Mouse (Mus musculus): ENCODE measurements around the gene Dmac2.

DNA sequence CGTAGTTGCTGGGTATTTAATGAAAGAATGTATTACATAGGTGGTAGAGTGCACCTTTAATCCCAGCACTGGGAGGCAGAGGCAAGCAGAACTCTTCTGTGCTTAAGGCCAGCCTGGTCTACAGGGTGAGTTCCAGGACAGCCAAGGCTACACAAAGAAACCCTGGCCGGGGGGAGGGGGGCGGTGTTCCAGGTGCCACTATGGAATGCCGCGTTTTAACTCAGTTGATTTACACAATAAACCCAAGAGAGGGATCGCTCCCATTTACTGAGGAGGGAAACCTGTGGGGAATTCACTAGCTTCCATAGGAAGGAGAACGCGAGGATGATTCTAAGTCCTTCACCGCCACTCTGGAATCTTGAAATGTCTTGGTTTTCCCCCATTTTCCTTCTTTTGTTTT is 50.4 kb downstream of the Dmac2 start:
- TF ChIP-seq CTCF (conservative IDR thresholded peaks at IDR 0.05; ENCODE audit: low read length) = no peak
- no peak for TF ChIP-seq POU5F1 (IDR thresholded peaks at IDR 0.05; ENCODE audit: borderline replicate concordance, low read length)
- no peak for TF ChIP-seq NANOG (IDR thresholded peaks at IDR 0.05; ENCODE audit: borderline replicate concordance, low read length)

All from E14TG2a.4 (cell line).